Mouse (Mus musculus) heart, postnatal 0 days (tissue): Measurements from ENCODE around the gene Tex14.

Experiments used
- CTCF ChIP-seq: IDR thresholded peaks from 2 replicates; pipeline ENCODE4 v1.5.1; 2016; ENCODE audit warnings: antibody characterized with exemption, control low read depth, low read depth
- EP300 ChIP-seq: IDR thresholded peaks from 2 replicates; pipeline ENCODE4 v1.6.1; 2016; ENCODE audit warnings: antibody characterized with exemption, low read depth

DNA sequence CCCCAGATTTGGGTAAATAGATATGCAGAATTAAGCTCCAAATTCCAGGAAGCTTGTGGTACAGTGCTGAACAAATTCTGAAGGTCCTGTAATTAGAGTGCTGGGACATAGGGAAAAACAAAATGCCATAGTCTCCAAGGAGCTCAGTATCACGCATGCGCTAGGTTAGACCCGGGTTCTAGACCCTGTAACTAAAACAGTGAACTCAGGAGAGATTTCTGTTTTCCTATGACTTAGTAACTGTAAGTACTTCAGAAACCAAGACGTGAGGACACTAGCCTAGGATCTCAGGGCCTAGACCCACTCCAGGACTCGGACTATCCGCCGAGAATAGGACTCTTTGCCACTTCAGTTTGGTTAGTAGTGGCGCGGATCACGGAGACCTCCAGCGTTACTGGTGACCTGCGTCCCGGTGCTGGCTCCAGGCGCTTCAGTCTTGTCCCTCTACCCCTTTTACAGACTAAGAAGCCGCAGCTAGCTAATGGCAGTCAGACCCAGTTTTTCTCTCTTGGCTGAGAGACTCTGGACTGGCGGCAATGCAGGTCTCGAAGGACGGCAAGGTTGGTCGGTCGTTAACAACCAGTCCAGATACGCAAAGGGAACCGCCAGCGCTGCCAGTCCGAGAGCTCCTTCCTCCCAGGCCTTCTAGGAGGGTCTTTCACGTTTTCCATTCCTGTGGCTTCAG lies 186.1 kb downstream of the Tex14 start:
- no peak for TF ChIP-seq CTCF
- TF ChIP-seq EP300 = 0 out of 2 replicates have a peak, but pooled peaks have one; percentile 6
